In genomic region chr2:158767742-158768339, GRCm38 (mm10) we compare ENCODE assay signal across 8 mouse cellular contexts. TPM values are rescaled to one million over a fixed set of nuclear protein-coding genes. Genes with fewer than 3 reads are reported as not detected.
DNase-seq lines count a peak whose midpoint lies in the region; ATAC-seq and TF ChIP-seq lines count a peak whose summit lies in the region.

Gene Fam83d (plus strand): TSS chr2:158768093.

- H3K4me2 ChIP-seq in forebrain, embryonic 16.5 days (ENCODE audit: low read length) = peak within 1 kb of the TSS; percentile 99
- H3K4me2 ChIP-seq in lung, embryonic 14.5 days = peak within 1 kb of the TSS; percentile 85

- peak; percentile 36; the same call in 1 of the 2 replicates for TF ChIP-seq CTCF in G1E (IDR thresholded peaks at IDR 0.05; ENCODE audit: low read depth, low read length)
- peak; percentile 79 for TF ChIP-seq CTCF in layer of hippocampus, adult 2 months (conservative IDR thresholded peaks at IDR 0.05)
- peak; percentile 87 for TF ChIP-seq CTCF in lung, embryonic 14.5 days (IDR thresholded peaks at IDR 0.05; ENCODE audit: low read depth)
- TF ChIP-seq CTCF in olfactory bulb, adult 2 months (IDR thresholded peaks at IDR 0.05; ENCODE audit: insufficient read depth, low read depth, low read length) = peak; percentile 38
- TF ChIP-seq CTCF in thymus, adult 2 months (IDR thresholded peaks at IDR 0.05; ENCODE audit: borderline replicate concordance, control insufficient read depth, extremely low read depth, insufficient read depth, low read length, poor library complexity) = peak; percentile 79; the same call in 1 of the 2 replicates

- intact Hi-C loops in heart, postnatal 36 days (cut with DNase I) = loop anchor here (2.0 kb wide), 1 partner anchor 85 kb away; no protein-coding TSS in a partner anchor

- no peaks in the 10 kb centered on the region for H3K9me3 ChIP-seq in G1E (replicated peaks)
- H3K9me3 ChIP-seq in forebrain, embryonic 16.5 days (ENCODE audit: control insufficient read depth, low read length) = no peaks in the 10 kb centered on the region
- no peaks in the 10 kb centered on the region for H3K9me3 ChIP-seq in lung, embryonic 14.5 days (ENCODE audit: low read depth, low read length)

- H3K4me1 ChIP-seq in G1E (ENCODE audit: insufficient read depth, low read depth, low read length) = peaks cover 39% of the 10 kb centered on the region
- peaks cover 46% of the 10 kb centered on the region for H3K4me1 ChIP-seq in forebrain, embryonic 16.5 days (replicated peaks; ENCODE audit: control insufficient read depth, insufficient read depth, low read length)
- peaks cover 24% of the 10 kb centered on the region for H3K4me1 ChIP-seq in lung, embryonic 14.5 days (ENCODE audit: insufficient read depth)
- peaks cover 29% of the 10 kb centered on the region for H3K4me1 ChIP-seq in olfactory bulb, adult 2 months (ENCODE audit: control insufficient read depth, insufficient read depth, low read length)
- peaks cover 25% of the 10 kb centered on the region for H3K4me1 ChIP-seq in thymus, adult 2 months (replicated peaks; ENCODE audit: control insufficient read depth, insufficient read depth, low read length)

- peak within 1 kb of the TSS; percentile 64 for H3K9ac ChIP-seq in forebrain, embryonic 16.5 days (replicated peaks; ENCODE audit: low read depth, low read length)
- peak within 1 kb of the TSS; percentile 76 for H3K9ac ChIP-seq in lung, embryonic 14.5 days

- peak within 1 kb of the TSS; percentile 86 for H3K4me3 ChIP-seq in G1E (ENCODE audit: low read depth, low read length)
- peak within 1 kb of the TSS; percentile 68 for H3K4me3 ChIP-seq in forebrain, embryonic 16.5 days (replicated peaks; ENCODE audit: low read length)
- H3K4me3 ChIP-seq in layer of hippocampus, adult 2 months = peak within 1 kb of the TSS; percentile 70
- peak within 1 kb of the TSS; percentile 83 for H3K4me3 ChIP-seq in lung, embryonic 14.5 days (ENCODE audit: low read depth, low read length)
- peak within 1 kb of the TSS; percentile 76 for H3K4me3 ChIP-seq in olfactory bulb, adult 2 months (ENCODE audit: insufficient read depth, low read depth, low read length)
- H3K4me3 ChIP-seq in thymus, adult 2 months (ENCODE audit: control insufficient read depth, insufficient read depth, low read length) = peak within 1 kb of the TSS; percentile 65

- peaks cover 12% of the 10 kb centered on the region for H3K27me3 ChIP-seq in G1E (ENCODE audit: insufficient read depth, low read length)
- no peaks in the 10 kb centered on the region for H3K27me3 ChIP-seq in forebrain, embryonic 16.5 days (replicated peaks; ENCODE audit: control insufficient read depth, insufficient read depth, low read length)
- no peaks in the 10 kb centered on the region for H3K27me3 ChIP-seq in lung, embryonic 14.5 days (ENCODE audit: insufficient read depth, low read length)
- H3K27me3 ChIP-seq in thymus, adult 2 months (ENCODE audit: control insufficient read depth, insufficient read depth, low read length) = no peaks in the 10 kb centered on the region; the same call in 1 of the 2 replicates

- peaks cover 31% of the 10 kb centered on the region for H3K36me3 ChIP-seq in G1E (replicated peaks)
- H3K36me3 ChIP-seq in forebrain, embryonic 16.5 days (ENCODE audit: control insufficient read depth, insufficient read depth) = no peaks in the 10 kb centered on the region
- H3K36me3 ChIP-seq in lung, embryonic 14.5 days (ENCODE audit: insufficient read depth) = 0 out of 2 replicates have a peak, but pooled peaks cover 4% of the 10 kb centered on the region
- peaks cover 6% of the 10 kb centered on the region for H3K36me3 ChIP-seq in thymus, adult 2 months (ENCODE audit: control insufficient read depth, insufficient read depth, low read length)

- peak; percentile 97 for ATAC-seq in G1E (ENCODE audit: extremely low read depth, insufficient number of reproducible peaks, low FRiP score, poor library complexity, severe bottlenecking)
- peak; percentile 99 for ATAC-seq in forebrain, embryonic 16.5 days
- ATAC-seq in lung, embryonic 14.5 days (ENCODE audit: insufficient read depth) = peak; percentile 98

- no peak within 1 kb of the TSS for H3K27ac ChIP-seq in forebrain, embryonic 16.5 days (ENCODE audit: low read length)
- peak within 1 kb of the TSS; percentile 55 for H3K27ac ChIP-seq in layer of hippocampus, adult 2 months
- peak within 1 kb of the TSS; percentile 86 for H3K27ac ChIP-seq in lung, embryonic 14.5 days (ENCODE audit: low read depth)
- no peak within 1 kb of the TSS for H3K27ac ChIP-seq in olfactory bulb, adult 2 months (ENCODE audit: insufficient read depth, low read depth, low read length)
- H3K27ac ChIP-seq in thymus, adult 2 months (ENCODE audit: control insufficient read depth, insufficient read depth, low read length) = no peak within 1 kb of the TSS

- under 1% methylated on average over 48 of the region's 48 CpGs for WGBS in forebrain, embryonic 16.5 days
- WGBS in lung, embryonic 14.5 days = under 1% methylated on average over 48 of the region's 48 CpGs
- under 1% methylated on average over 48 of the region's 48 CpGs for WGBS in olfactory bulb, adult 2 months
- WGBS in thymus, adult 2 months = under 1% methylated on average over 48 of the region's 48 CpGs

- no peak for TF ChIP-seq POLR2A in olfactory bulb, adult 2 months (IDR thresholded peaks at IDR 0.05; ENCODE audit: insufficient read depth, low read depth, low read length)
- TF ChIP-seq POLR2A in thymus, adult 2 months (IDR thresholded peaks at IDR 0.05; ENCODE audit: control insufficient read depth, extremely low read depth, insufficient read depth, low read length, poor library complexity) = peak; percentile 75

- DNase-seq in G1E (ENCODE audit: low spot score) = peak; percentile 96
- peak; percentile 66 to 76 for DNase-seq in cerebellum, adult 18-20 months
- peak; percentile 91 for DNase-seq in heart, postnatal 36 days
- DNase-seq in layer of hippocampus, adult 2 months (ENCODE audit: low spot score in 2 of 2) = peak; percentile 94 to 96
- DNase-seq in lung, embryonic 14.5 days = peak; percentile 98
- DNase-seq in thymus, adult 2 months = peak; percentile 97

RNA-seq across cellular contexts. Expression of gene Fam83d, which starts in this region (rescaled TPM):
- total RNA-seq in G1E (2014; fragmentation: Nextera tagmentation) (3.8 and 9.6 TPM in 2 replicates), G1E (2017) (6.1 and 6.6 TPM in 2 replicates)
- 2.4 and 3.4 TPM in 2 replicates for polyA plus RNA-seq in G1E (2012)
- 18.5 and 20.6 TPM in 2 replicates for polyA plus RNA-seq in forebrain, embryonic 16.5 days (2015; fragmentation: Nextera tagmentation; extraction: Ambion mirVana)
- total RNA-seq in heart, postnatal 36 days (2021) = 1 to 10 TPM; 1.0 to 1.5 TPM
- 1 to 10 TPM; 4.7 to 6.0 TPM for total RNA-seq in layer of hippocampus, adult 2 months (2021)
- polyA plus RNA-seq in lung, embryonic 14.5 days (2014; fragmentation: Nextera tagmentation; extraction: Ambion mirVana) = 64.1 and 67.5 TPM in 2 replicates
- polyA plus RNA-seq in olfactory bulb, adult 2 months (2012; ENCODE audit: insufficient read depth, insufficient read length, low replicate concordance, missing spikeins) = not detected in 2 replicates
- 26.2 and 32.5 TPM in 2 replicates for polyA plus RNA-seq in thymus, adult 2 months (2012; rRNA removed)

Comparison
In these comparisons a context has a peak if more than half of its experiments do, and no peak if none do; other contexts are left out.
1. CTCF ChIP-seq: peak in every context shown above with its lines; median percentile 87 in lung, embryonic 14.5 days; 79 in layer of hippocampus, adult 2 months; 79 in thymus, adult 2 months; 38 in olfactory bulb, adult 2 months; 36 in G1E.
2. H3K27ac ChIP-seq: peak in layer of hippocampus, adult 2 months (single experiment) and lung, embryonic 14.5 days (single experiment); none in forebrain, embryonic 16.5 days (single experiment), olfactory bulb, adult 2 months (single experiment) and thymus, adult 2 months (single experiment).
3. Peak in every context shown above with its lines, with median percentiles within 50 percentile points of each other: ATAC-seq, DNase-seq and H3K4me3 ChIP-seq.